Mouse (Mus musculus) lung, adult 2 months (tissue): ENCODE measurements around the gene Bax.

Experiments used
- CTCF ChIP-seq: fragments of 200-500 bp; IDR thresholded peaks from 2 replicates; pipeline ENCODE4 v1.5.1; 2011; ENCODE audit warnings: mild to moderate bottlenecking, low read length, control low read depth; ENCODE audit not compliant: insufficient read depth
- POLR2A ChIP-seq: fragments of 200-500 bp; IDR thresholded peaks from 2 replicates; pipeline ENCODE4 v1.6.1; 2011; ENCODE audit warnings: low read depth, mild to moderate bottlenecking, control low read depth, low read length, borderline replicate concordance; ENCODE audit errors: extremely low read depth

GRCm38 (mm10) chr7:45437046-45437445 lies 29.7 kb downstream of the Bax start:
- TF ChIP-seq CTCF, result no peak
- TF ChIP-seq POLR2A, result no peak
